9 mouse cellular contexts compared by ENCODE assay signal in genomic region chr11:69655264-69656064, GRCm38 (mm10). TPM values are rescaled to one million over a fixed set of nuclear protein-coding genes. Genes with fewer than 3 reads are reported as not detected.
DNase-seq lines count a peak whose midpoint lies in the region; ATAC-seq and TF ChIP-seq lines count a peak whose summit lies in the region.
"Had no signal": no experiment of that assay in that cellular context is flagged by ENCODE, and none has a peak within 500 bp of the region (broad histone marks: within the 10 kb centered on the region; RNA-seq: fewer than 3 reads in every experiment).

Gene Sox15, plus strand, starts transcription at chr11:69655314.

- in situ Hi-C loops in Patski (cut with MboI; ENCODE audit: low pct_unique_long_range_greater_than_20kb) = loop anchor here (5.0 kb wide), 1 partner anchor 88 kb away; no protein-coding TSS in a partner anchor

- H3K27ac ChIP-seq in forebrain, embryonic 12.5 days = peak within 1 kb of the TSS; percentile 46; the same call in 1 of the 2 replicates

- WGBS in forebrain, embryonic 12.5 days = 25% methylated on average over 34 of the region's 34 CpGs

- H3K4me3 ChIP-seq in forebrain, embryonic 12.5 days (replicated peaks) = no peak within 1 kb of the TSS; the same call in 1 of the 2 replicates

- TF ChIP-seq CTCF in Patski (IDR thresholded peaks at IDR 0.05) = peak; percentile 94

- no peak within 1 kb of the TSS for H3K4me2 ChIP-seq in forebrain, embryonic 12.5 days

- H3K27me3 ChIP-seq in Patski = no peaks in the 10 kb centered on the region
- H3K27me3 ChIP-seq in forebrain, embryonic 12.5 days = no peaks in the 10 kb centered on the region

- intact Hi-C loops in heart, postnatal 36 days (cut with DNase I) = loop anchor here (1.0 to 2.0 kb wide), 2 partner anchors 59 to 99 kb away; no protein-coding TSS in a partner anchor

- CTCF ChIA-PET in Patski (lab: Charles Lee) = interaction anchor here (1.4 to 3.1 kb wide), 3 partner anchors 13 to 108 kb away, joined by 4 to 20 read pairs (median 6); partner anchors contain the start of gene Fxr2

- H3K9me3 ChIP-seq in forebrain, embryonic 12.5 days = no peaks in the 10 kb centered on the region

- no peak within 1 kb of the TSS for H3K9ac ChIP-seq in forebrain, embryonic 12.5 days

- H3K4me1 ChIP-seq in forebrain, embryonic 12.5 days = peaks cover 16% of the 10 kb centered on the region

- POLR2A ChIA-PET in Patski (lab: Charles Lee) = no interaction called here

- ATAC-seq in Patski = peak; percentile 14
- ATAC-seq in cerebellum, adult (ENCODE audit: insufficient number of reproducible peaks, low FRiP score, low TSS enrichment) = 0 out of 2 replicates have a peak, but pooled peaks have one; percentile 56
- ATAC-seq in forebrain, embryonic 12.5 days (ENCODE audit: low FRiP score) = peak; percentile 79
- ATAC-seq in activated CD4-positive, CD25-positive, alpha-beta regulatory T cell, adult 4 months = no peak

- DNase-seq in Patski (ENCODE audit: low read depth, low spot score) = no peak
- peak; percentile 68 to 73 for DNase-seq in heart, postnatal 36 days
- DNase-seq in layer of hippocampus, postnatal 14 days (ENCODE audit: low spot score in 2 of 2) = peak; percentile 66 to 79
- DNase-seq in lung, postnatal 14 days = peak; percentile 69
- peak; percentile 70 to 85 for DNase-seq in right cerebral cortex, adult 2 months (ENCODE audit: low spot score in 2 of 2)

- H3K36me3 ChIP-seq in forebrain, embryonic 12.5 days (replicated peaks) = peaks cover 76% of the 10 kb centered on the region

RNA-seq across cellular contexts. Expression of gene Sox15, which starts in this region (rescaled TPM):
- 0.15 TPM for polyA plus RNA-seq in Patski (2021)
- polyA plus RNA-seq in forebrain, embryonic 12.5 days (2016; fragmentation: Nextera tagmentation; extraction: Ambion mirVana) = not detected in 2 replicates
- not detected for total RNA-seq in heart, postnatal 36 days (2021)
- under 1 TPM in 1 of 2 experiments, not detected in 1; 0.48 TPM for total RNA-seq in layer of hippocampus, postnatal 14 days (2021)
- polyA plus RNA-seq in activated CD4-positive, CD25-positive, alpha-beta regulatory T cell, adult 4 months (2017; shearing (Covaris generic)) = not detected
- total RNA-seq: layer of hippocampus, adult 8-10 months had no signal

Comparison
In these comparisons a context has a peak if more than half of its experiments do, and no peak if none do; other contexts are left out.
1. Peak in ATAC-seq in Patski; RNA of the gene not detected or under 1 TPM.
2. Peak in ATAC-seq and H3K27ac ChIP-seq in forebrain, embryonic 12.5 days; RNA of the gene not detected or under 1 TPM.
3. Peak in DNase-seq in heart, postnatal 36 days; RNA of the gene not detected or under 1 TPM.
4. Peak in DNase-seq in layer of hippocampus, postnatal 14 days; RNA of the gene not detected or under 1 TPM.